Mouse (Mus musculus): Measurements from ENCODE around the gene Sult1a1.
"Not testable (repeated sequence)": the region's sequence is repeated elsewhere in the genome, so short reads cannot be mapped to it uniquely, and the experiment has no call there.

Sult1a1 gene

GRCm38 (mm10) chr7:126696886-126697285, 20.7 kb upstream of the Sult1a1 start:
- no peak for DNase-seq (ENCODE audit: low spot score)

- no peak for DNase-seq (ENCODE audit: low spot score)
Measured at GRCm38 (mm10) chr7:126696303-126696702, 20.1 kb upstream of the Sult1a1 start.

GRCm38 (mm10) chr7:126695631-126696207, 19.5 kb upstream of the Sult1a1 start, which contains the start of gene Slx1b:
Gene Slx1b (minus strand): TSS chr7:126695784.
- DNase-seq (ENCODE audit: low spot score), result peak; percentile 96

GRCm38 (mm10) chr7:126695210-126695611, 19.0 kb upstream of the Sult1a1 start, which contains the start of gene Bola2:
Gene Bola2 (plus strand): TSS chr7:126695401.
- DNase-seq (ENCODE audit: low spot score), result peak; percentile 35

- no peak for DNase-seq (ENCODE audit: low spot score)
Measured at GRCm38 (mm10) chr7:126694441-126695051, 18.3 kb upstream of the Sult1a1 start.

GRCm38 (mm10) chr7:126693781-126694180, 17.5 kb upstream of the Sult1a1 start:
- no peak for DNase-seq (ENCODE audit: low spot score)

GRCm38 (mm10) chr7:126693256-126693655, 17.0 kb upstream of the Sult1a1 start:
- peak; percentile 91 for DNase-seq (ENCODE audit: low spot score)

GRCm38 (mm10) chr7:126692426-126692825, 16.2 kb upstream of the Sult1a1 start:
- DNase-seq (ENCODE audit: low spot score), result no peak

GRCm38 (mm10) chr7:126691676-126692075, 15.4 kb upstream of the Sult1a1 start:
- no peak for DNase-seq (ENCODE audit: low spot score)

GRCm38 (mm10) chr7:126690737-126691136, 14.5 kb upstream of the Sult1a1 start:
- DNase-seq (ENCODE audit: low spot score), result no peak

- no peak for DNase-seq (ENCODE audit: low spot score)
Measured at GRCm38 (mm10) chr7:126689021-126689420, 12.8 kb upstream of the Sult1a1 start.

GRCm38 (mm10) chr7:126688156-126688555, 11.9 kb upstream of the Sult1a1 start:
- DNase-seq (ENCODE audit: low spot score), result not testable (repeated sequence)

- no peak for DNase-seq (ENCODE audit: low spot score)
Measured at GRCm38 (mm10) chr7:126681221-126681620, 5.0 kb upstream of the Sult1a1 start.

- DNase-seq (ENCODE audit: low spot score), result no peak
Measured at GRCm38 (mm10) chr7:126679683-126680082, 3.5 kb upstream of the Sult1a1 start.

- no peak for DNase-seq (ENCODE audit: low spot score)
Measured at GRCm38 (mm10) chr7:126678545-126679341, 2.5 kb upstream of the Sult1a1 start.

GRCm38 (mm10) chr7:126676631-126677220, 494 bp upstream of the Sult1a1 start:
- no peak for DNase-seq (ENCODE audit: low spot score)

- no peak for DNase-seq (ENCODE audit: low spot score)
Measured at GRCm38 (mm10) chr7:126675104-126675503, 1.1 kb downstream of the Sult1a1 start.

GRCm38 (mm10) chr7:126672111-126672510, 4.1 kb downstream of the Sult1a1 start:
- DNase-seq (ENCODE audit: low spot score), result no peak

- no peak for DNase-seq (ENCODE audit: low spot score)
Measured at GRCm38 (mm10) chr7:126670152-126670551, 6.1 kb downstream of the Sult1a1 start.

- DNase-seq (ENCODE audit: low spot score), result no peak
Measured at GRCm38 (mm10) chr7:126668452-126668851, 7.8 kb downstream of the Sult1a1 start.

GRCm38 (mm10) chr7:126667495-126668090, 8.6 kb downstream of the Sult1a1 start:
- DNase-seq (ENCODE audit: low spot score), result no peak

GRCm38 (mm10) chr7:126665269-126665668, 11.0 kb downstream of the Sult1a1 start:
- no peak for DNase-seq (ENCODE audit: low spot score)

All from layer of hippocampus, adult 11-12 months (tissue).